ENCODE assay signal across 8 mouse cellular contexts in the genomic region with DNA sequence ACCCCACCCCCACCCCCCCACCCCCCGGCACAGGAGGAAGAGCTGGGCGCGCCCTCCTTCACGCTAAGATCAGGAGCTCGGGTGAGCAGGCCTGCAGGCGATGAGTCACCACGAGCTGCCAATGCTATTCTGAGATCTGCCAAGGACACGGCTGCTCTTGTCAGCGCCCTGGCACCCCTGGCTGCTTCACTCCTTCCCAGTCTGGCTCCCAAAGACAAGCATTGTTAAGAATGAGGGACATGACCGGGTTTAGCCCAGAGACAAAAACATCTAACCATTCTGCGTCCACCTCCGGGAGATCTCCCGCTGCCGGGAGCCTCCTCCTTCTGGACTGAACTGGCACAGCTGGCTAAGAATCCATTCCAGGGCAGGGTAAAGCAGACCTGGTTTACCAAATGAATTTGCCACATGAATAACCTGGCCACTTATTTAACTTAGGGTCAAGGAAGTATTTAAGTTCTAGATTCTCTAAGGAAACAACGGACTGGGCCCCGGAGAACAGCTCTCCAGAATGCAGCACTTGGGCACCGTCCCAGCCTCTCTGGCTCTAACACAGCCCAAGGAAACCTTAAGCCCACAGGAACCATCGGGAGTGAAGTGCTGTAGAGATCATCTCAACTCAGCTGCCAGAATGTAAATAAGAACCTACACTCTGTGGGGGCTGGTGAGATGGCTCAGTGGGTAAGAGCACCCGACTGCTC. TPM values are rescaled to one million over a fixed set of nuclear protein-coding genes. Genes with fewer than 3 reads are reported as not detected.
DNase-seq lines count a peak whose midpoint lies in the region; ATAC-seq and TF ChIP-seq lines count a peak whose summit lies in the region.

No protein-coding gene starts in this region.

- DNase-seq in ovary, postnatal 36 days (ENCODE audit: low spot score): peak; percentile 76
- DNase-seq in ovary, postnatal 14 days (ENCODE audit: low spot score): no peak
- DNase-seq in cerebellum, adult 8-10 months: peak; percentile 81
- peak; percentile 41 to 47 for DNase-seq in gastrocnemius, postnatal 36 days
- DNase-seq in kidney, adult 9 months: peak; percentile 38
- peak; percentile 39 for DNase-seq in lung, adult 2 months
- DNase-seq in right cerebral cortex, postnatal 36 days (ENCODE audit: low spot score in 2 of 2): peak; percentile 66 to 78

- TF ChIP-seq CTCF in lung, adult 2 months (IDR thresholded peaks at IDR 0.05; ENCODE audit: insufficient read depth, low read length): no peak

- intact Hi-C loops in gastrocnemius, postnatal 36 days (cut with DNase I): loop anchor here (2.0 kb wide), 1 partner anchor 112 kb away; the partner anchor contains the start of gene Kdm7a

- ATAC-seq in erythroid progenitor cell, adult 5-6 weeks (replicated peaks; ENCODE audit: low FRiP score, poor library complexity, severe bottlenecking): no peak

- no peak for TF ChIP-seq POLR2A in lung, adult 2 months (IDR thresholded peaks at IDR 0.05; ENCODE audit: borderline replicate concordance, extremely low read depth, low read depth, low read length)

- no peak overlapping the region for H3K4me3 ChIP-seq in lung, adult 2 months (replicated peaks; ENCODE audit: extremely low read depth, low read depth, low read length)

- H3K4me1 ChIP-seq in lung, adult 2 months (ENCODE audit: control insufficient read depth, insufficient read depth, low read length): no peaks in the 10 kb centered on the region

- 29% methylated on average over 19 of the region's 19 CpGs for WGBS in lung, adult 2 months

RNA-seq across cellular contexts. Expression of gene Slc37a3, which starts 58.3 kb away (rescaled TPM):
- 10 to 100 TPM; 14.2 to 15.1 TPM for total RNA-seq in gastrocnemius, postnatal 36 days (2021)
- polyA plus RNA-seq in lung, adult 2 months (2012; rRNA removed): 13.7 and 21.1 TPM in 2 replicates
- total RNA-seq in erythroid progenitor cell, adult 5-6 weeks (2015; ENCODE audit: low replicate concordance): 1.4 and 10.9 TPM in 2 replicates
- 0.83 and 2.3 TPM in 2 replicates for total RNA-seq in erythroid progenitor cell, adult 5-6 weeks (2017; ENCODE audit: low replicate concordance)
